Mouse (Mus musculus) fibroblast of lung, adult 2 months (primary cell): Measurements from ENCODE around the gene Tmod3.

ENCODE experiments used
- DNase-seq: peaks from one replicate; pipeline ENCODE4 v3.0.0-alpha.2; 2011; ENCODE audit warnings: low read depth

Tmod3 gene

DNA sequence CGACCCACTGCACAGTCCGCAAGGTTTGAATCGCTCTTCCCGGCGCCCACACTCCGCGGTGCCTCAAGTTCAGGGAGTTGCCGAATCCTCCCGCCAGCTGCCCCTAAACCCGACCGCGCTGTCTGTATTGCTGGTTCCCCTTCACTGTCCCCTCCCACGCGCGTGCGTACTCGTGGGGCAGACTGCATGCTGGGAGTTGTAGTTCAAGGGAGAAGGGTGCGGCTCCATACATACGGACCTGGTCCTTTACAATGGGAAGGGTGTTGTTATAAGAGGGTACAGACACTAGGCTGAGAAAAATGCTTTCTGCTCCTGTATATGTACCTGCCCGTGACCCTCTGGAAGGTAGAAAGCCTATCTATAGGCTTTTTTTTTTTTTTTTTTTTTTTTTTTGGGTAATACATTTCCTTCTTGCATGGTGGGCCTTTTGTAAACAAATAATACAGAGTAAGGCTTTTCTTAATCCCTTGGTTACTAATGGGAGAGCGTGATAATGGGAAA lies at the start of gene Tmod3:
Gene Tmod3, minus strand, starts transcription at position 146 of the 501 bp plus-strand sequence.
- DNase-seq, result peak; percentile 76

DNA sequence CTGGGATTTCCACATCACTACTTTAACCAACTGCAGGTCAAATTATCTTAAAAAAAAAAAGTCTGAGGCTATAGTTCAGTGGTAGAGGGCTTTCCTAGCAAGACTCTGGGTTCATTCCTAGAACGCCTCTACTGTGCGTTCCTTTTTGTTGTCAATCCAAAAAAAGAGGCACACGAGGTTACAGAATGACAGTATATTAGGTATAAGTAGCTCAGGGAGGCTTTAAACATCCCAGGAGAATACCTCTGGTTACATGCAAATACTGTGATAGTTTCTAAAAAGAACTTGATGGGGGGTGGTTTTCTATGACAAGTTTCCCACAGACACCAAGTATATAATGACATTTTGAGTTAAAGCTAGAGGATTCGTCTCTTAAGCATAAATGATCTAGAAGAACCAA lies 48.0 kb upstream of the Tmod3 start:
- no peak for DNase-seq

DNA sequence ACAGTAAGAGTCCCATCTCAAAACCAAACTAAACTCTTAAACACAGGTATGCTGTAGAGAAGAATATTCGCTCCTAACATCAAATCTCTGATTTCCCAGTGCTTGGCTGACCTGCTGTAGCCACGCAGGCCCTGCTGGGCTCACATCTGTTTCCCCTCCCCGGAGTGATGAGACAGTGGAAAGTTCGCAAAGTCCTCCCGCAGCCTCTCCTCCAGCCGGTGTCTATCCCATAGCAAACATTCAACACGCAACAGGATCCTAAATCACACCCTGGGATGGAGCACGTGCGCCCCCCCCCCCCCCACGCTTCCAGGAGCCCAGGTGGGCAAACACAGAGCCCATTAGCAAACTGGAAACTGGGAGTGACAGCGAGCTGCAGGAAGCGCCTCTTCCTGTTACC lies 42.1 kb upstream of the Tmod3 start:
- DNase-seq, result no peak

DNA sequence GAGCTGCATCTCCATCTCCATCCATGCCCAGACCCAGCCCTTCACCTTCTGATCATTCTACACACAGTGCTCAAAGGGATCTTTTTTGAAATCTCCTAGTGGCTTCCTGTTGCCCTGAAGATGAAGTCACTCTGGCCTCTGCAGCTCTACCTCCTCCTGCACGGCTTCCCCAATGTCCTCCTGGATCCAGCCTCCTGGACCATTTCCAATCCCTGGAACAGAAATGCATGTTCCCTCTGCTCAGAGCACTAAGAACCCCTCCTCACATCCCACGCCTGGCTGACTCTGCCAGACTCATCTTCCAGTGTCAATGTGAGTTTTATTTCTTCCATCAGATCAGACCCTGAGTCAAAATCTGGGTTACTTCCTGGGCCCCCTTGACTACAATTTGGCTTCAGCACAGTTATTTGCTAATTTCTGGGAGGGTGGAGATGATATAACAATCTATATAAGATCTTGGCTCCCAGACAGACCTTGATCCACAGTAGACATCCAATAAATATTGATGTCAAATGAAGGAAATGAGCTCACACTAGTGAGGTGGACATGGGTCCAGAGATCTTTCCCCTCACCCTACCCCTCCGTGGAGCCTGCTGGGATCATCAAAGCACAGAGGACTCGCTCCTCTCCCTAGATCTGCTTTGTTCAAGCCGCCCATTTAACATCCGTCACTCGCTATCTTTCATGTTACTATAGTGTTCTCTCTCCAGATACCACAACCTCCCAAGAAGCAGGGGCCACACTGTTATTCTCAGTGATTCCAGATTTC lies 40.9 kb upstream of the Tmod3 start:
- no peak for DNase-seq

DNA sequence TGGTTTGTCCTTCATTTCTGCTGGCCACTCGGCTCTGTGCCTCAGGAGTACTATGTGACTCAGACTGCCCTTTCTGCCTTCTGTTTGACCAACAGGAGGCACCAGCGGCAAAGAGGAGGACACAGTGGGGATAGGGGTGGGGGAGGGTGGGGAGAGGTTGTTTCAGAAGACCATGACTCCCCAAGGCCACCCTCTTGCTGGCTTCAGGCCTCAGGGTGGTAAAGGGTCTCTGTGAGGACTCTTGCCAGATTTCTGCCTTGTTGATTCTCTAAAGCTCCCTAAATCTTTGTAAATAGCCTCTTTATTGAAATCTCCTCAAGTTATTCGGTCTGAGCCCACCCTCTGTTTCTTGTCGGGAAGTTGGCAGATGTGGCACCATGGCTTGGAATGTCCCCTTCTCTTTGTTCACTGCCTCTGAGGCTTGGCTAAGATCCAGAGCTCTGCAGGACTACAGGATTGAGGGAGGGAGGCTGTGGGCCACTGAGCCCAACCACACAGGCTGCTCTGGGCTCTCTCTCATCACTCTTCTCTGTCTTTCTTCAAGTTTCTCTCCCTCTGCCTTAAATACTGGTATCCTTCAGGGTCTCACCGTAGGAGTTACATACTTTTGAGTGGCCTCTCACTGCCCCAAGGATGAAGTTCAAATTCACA lies 39.9 kb upstream of the Tmod3 start:
- DNase-seq, result no peak

DNA sequence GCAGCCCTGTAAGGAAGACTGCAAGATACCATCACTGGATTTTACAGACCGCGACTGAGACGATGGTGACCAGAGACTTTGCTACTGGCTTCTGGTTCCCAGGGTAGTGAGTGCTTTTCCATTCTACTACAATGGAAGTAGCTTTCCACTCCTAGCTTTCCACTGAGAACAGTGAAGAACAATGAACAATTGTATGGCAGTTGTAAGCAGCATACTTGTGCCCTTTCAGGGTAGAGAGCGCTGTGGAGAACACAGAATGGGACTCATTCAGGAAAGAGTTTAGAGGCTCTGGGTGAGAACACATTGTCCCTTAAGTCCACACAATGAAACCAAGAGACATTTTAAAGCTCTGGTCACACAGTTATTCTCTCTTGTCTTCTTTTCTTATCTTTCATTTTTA lies 38.1 kb upstream of the Tmod3 start:
- DNase-seq, result no peak

GRCm38 (mm10) chr9:75597036-75597435 lies 37.6 kb upstream of the Tmod3 start:
- no peak for DNase-seq

DNA sequence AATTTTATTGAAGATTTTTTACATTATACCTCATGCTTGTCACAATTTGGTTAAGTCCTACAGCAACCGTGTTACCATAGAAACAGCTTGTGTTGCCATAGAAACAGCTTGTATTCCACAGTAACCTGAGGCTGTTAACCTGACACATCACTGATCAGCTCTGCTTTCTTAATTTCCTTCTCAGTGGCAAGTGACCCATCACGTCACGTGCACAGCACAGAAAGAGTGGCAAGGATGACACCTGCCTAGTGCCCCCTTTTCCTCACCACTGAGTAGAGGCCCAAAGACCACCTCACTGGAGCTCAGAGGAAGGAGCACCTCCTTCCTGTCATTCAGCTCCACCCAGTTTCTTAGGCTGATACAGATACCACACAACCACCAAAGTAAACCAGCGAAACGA lies 34.0 kb upstream of the Tmod3 start:
- DNase-seq, result no peak

- DNase-seq, result no peak
Observed at GRCm38 (mm10) chr9:75589850-75590790, 30.7 kb upstream of the Tmod3 start.

DNA sequence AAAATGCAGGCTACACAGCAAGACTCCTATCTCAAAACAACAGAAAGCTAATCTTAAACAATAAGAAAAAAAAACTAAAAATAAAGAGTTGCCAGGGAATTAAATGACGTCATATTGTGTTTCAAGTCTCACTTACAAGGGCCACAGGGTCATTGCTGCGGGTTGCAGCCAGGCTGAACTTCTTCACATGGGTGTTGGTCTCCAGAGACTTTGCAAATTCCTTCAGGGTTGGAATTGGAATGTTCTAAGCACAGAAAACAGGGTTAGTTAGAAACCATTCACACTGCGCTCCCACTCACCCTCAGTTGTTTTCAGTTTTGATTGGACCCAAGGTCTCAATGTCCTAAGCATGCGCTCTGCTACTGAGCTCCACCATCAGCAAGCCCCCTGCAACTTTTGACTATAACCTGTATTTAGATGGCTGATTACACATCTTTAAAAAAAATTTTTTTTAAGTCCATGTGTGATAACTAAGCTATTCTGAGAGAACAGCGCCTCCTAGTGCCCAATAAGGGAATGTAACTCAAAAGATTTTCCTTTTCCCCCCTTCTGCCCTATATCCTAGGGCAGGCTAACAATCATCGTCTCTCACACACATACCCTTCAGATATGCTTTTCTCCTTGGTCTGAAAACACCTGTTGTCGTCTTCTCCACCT lies 22.4 kb upstream of the Tmod3 start:
- DNase-seq, result no peak

GRCm38 (mm10) chr9:75579321-75579720 lies 19.9 kb upstream of the Tmod3 start:
- DNase-seq, result no peak

- DNase-seq, result no peak
Observed at GRCm38 (mm10) chr9:75571036-75571942, 11.8 kb upstream of the Tmod3 start.

DNA sequence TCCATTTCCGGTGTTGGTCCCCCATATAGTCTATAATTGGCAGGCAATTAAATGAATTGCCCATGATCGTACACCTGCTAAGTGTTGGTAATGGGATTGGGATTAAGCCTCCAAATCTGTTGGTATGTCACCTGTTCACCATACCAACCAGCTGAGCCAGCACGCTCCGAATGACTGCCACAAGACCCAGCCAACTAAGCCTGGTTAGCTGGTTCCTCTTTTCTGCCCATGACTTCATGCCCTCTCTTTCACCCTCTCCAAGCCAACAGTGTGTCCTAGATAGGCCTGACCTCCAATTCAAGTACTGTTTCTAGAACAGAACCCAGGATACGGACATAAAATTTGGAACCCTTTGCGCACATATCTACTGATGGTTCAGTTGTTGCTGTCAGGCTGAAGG lies 8.9 kb upstream of the Tmod3 start:
- DNase-seq, result no peak

GRCm38 (mm10) chr9:75564892-75565291 lies 5.4 kb upstream of the Tmod3 start:
- DNase-seq, result no peak

GRCm38 (mm10) chr9:75563622-75564021 lies 4.2 kb upstream of the Tmod3 start:
- no peak for DNase-seq

DNA sequence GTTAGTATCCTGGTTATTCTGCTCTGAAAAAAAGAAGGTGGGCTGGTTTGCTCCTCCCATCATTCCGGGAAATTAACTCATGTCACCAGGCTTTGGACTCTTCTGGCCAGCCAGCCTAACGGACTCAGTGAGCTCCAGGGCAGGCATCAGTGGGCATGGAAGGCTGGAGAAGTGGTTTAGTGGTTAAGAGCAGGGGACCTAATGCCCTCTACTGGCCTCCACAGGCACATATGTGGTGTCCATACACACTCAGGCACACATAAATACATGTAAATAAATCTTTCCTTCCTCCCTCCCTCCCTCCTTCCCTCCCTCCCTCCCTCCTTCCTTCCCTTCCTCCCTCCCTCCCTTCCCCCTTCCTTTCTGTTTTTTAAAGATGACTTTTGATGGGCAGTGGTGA lies 3.7 kb upstream of the Tmod3 start:
- DNase-seq, result no peak

GRCm38 (mm10) chr9:75561040-75561669 lies 1.7 kb upstream of the Tmod3 start:
- DNase-seq, result no peak

DNA sequence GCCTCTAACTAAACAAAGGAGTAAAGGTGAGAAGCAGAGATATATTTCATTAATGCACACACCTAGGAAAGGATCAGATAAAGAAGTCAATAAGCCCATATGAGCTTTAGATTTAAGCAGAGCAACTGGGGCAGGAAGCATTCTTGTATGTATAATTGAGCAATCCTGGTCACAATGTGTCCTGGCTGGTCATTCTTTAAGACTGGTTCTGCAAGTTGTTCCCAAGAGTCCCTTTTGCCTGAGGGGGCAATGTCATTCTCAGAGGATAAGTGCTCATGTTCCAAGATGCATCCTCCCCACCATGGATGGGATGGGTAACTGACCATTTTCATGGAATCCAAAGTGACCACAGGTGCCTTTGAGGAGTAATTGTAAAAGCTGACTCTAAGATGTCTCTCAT lies 896 bp upstream of the Tmod3 start:
- DNase-seq, result no peak

DNA sequence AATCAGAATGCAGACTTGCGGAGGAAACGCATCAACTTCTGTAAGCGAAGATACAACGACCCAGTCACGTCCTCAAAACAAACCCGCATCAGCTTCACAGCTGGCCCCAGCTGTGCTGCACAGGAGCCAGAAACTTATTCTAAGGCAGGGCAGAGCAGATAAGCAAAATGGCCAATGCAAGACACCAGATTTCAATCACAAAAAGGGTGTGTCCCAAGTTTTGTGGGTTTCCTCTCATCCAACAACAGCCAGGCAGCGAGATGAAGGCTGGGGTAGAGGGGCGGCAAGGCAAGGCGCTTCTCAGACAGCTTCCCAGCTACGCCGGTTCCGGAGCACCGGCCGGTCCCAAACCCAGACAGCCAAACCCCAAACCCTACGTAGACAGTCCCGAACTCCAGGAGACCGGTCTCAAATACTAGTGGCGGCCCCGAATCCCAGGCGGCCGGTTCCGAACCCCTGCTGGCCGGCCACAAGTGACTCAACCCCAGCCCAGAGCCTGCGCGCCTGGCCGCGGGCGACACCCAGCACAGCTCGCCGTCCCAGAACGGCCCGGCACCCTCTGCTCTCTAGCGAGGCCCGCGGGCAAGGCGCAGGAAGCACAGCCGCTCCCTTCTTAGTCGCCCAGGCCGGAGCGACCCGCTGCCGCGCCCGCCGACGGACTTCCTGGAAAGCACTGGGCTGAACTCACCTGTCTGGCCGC lies 495 bp downstream of the Tmod3 start:
- no peak for DNase-seq

DNA sequence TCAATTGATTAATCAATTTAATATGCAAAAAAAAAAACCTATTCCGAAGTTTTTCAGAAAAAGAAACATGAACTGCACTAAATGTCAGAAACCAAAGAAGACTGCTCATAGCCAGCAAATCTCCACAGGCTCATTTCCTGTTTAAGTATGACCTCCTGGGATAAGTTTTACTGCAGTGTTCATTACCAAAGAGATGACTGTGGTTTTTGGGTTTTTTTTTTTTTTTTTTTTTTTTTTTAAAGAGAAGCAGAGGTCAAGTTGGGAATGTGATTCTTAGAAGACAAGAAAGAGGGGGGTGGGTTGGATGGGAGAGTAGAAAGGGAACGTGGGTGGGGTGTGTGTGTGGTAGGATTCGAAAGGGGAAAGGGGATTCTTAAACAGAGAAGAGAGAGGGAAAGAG lies 1.1 kb downstream of the Tmod3 start:
- DNase-seq, result no peak
